Mouse (Mus musculus): ENCODE results near the gene Trappc5.

DNA sequence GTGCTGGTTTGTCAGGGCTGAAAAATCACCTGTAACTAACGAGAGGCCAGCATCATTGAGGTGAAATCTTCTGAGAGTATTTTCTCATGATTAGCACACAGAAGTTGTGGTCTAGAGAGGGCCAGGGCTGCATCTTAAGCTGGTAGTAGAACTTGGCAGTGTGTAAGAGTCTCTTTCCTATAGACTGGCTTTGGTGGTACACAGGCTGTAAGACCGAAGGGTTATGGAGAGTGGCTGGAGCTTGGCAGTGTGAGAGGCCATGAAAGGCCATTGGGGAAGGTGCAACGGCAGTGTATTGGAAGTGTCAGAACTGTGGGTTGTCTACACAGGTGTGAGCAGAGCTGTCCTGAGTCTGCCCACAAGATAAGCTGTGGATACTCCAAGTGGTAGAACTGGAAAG lies 34.2 kb downstream of the Trappc5 start:
- no peak for TF ChIP-seq CTCF (IDR thresholded peaks at IDR 0.05; ENCODE audit: low read depth)
- TF ChIP-seq EP300 (IDR thresholded peaks at IDR 0.05; ENCODE audit: low read depth), result no peak

Data from liver, embryonic 14.5 days (tissue).